Mouse (Mus musculus): ENCODE results near the gene Pold2. TPM values are rescaled to one million over a fixed set of nuclear protein-coding genes. Genes with fewer than 3 reads are reported as not detected.

Pold2 gene
- total and polyA plus RNA-seq, 3 experiments: 261 to 366 TPM; not detected in 1

DNA sequence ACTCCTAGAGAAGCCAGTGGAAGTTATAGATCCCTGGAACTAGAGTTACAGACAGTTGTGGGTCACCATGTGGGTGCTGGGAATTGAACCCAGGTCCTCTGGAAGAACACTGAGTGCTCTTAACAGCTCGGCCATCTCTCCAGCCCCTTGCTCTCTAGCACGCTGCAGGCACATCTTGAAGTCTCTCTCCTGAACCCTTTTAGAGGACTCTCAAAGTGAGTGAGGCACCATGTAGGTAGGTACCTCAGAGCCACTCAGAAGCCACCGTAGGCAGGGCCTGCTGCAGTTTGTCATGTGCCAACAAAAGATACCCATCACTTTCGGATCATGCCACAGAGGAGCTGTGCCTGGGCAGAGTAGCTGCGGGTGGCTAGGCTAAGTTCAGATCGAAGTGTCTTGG is 26.8 kb upstream of the Pold2 start:
- no peaks in the 10 kb centered on the region for H3K79me2 ChIP-seq (ENCODE audit: control insufficient read depth, insufficient read depth, low read length, poor library complexity)
- peaks cover 0 to 5% of the 10 kb centered on the region in 2 experiments; a peak in 3 of 4 replicates for H3K27me3 ChIP-seq (ENCODE audit: control insufficient read depth in 1 of 2, insufficient read depth in 2 of 2, low read length in 2 of 2)
- TF ChIP-seq TAL1 (IDR thresholded peaks at IDR 0.05; ENCODE audit: low read length) (no peak), UBTF (IDR thresholded peaks at IDR 0.05; ENCODE audit: borderline replicate concordance, insufficient read depth, low read depth, low read length) (no peak), HCFC1 (IDR thresholded peaks at IDR 0.05; ENCODE audit: low read depth, low read length) (no peak), ZMIZ1 (IDR thresholded peaks at IDR 0.05; ENCODE audit: low read depth, low read length) (no peak), SMC3 (IDR thresholded peaks at IDR 0.05; ENCODE audit: low read depth, low read length) (no peak), POLR2AphosphoS2 (IDR thresholded peaks at IDR 0.05; ENCODE audit: low read length) (no peak), TBP (IDR thresholded peaks at IDR 0.05; ENCODE audit: low read depth, low read length) (no peak), EP300 (IDR thresholded peaks at IDR 0.05; ENCODE audit: low read depth in 1 of 2, low read length in 2 of 2) (no peak), POLR2AphosphoS5 (IDR thresholded peaks at IDR 0.05; ENCODE audit: borderline replicate concordance, low read depth, low read length) (no peak), USF2 (IDR thresholded peaks at IDR 0.05; ENCODE audit: borderline replicate concordance in 1 of 2, insufficient read depth in 1 of 2, low read depth in 1 of 2, low read length in 2 of 2) (no peak), GATA1 (IDR thresholded peaks at IDR 0.05; ENCODE audit: low read depth, low read length) (no peak), ZC3H11A (IDR thresholded peaks at IDR 0.05; ENCODE audit: low read depth, low read length) (no peak), NRF1 (IDR thresholded peaks at IDR 0.05; ENCODE audit: insufficient read depth, low read depth, low read length, poor library complexity, severe bottlenecking) (no peak), MAFK (IDR thresholded peaks at IDR 0.05; ENCODE audit: borderline replicate concordance, low read depth, low read length) (no peak), SIN3A (IDR thresholded peaks at IDR 0.05; ENCODE audit: low read length) (no peak)
- H3K9me3 ChIP-seq (replicated peaks; ENCODE audit: insufficient read depth, low read length): no peaks in the 10 kb centered on the region
- H3K36me3 ChIP-seq (ENCODE audit: control insufficient read depth in 1 of 2, insufficient read depth in 2 of 2, low read length in 2 of 2): no peaks in the 10 kb centered on the region
- no peak overlapping the region for H3K4me3 ChIP-seq (ENCODE audit: control insufficient read depth in 1 of 2, insufficient read depth in 1 of 2, low read depth in 2 of 2, low read length in 2 of 2)
- no peak overlapping the region for H3K9ac ChIP-seq (ENCODE audit: control insufficient read depth, low read depth, low read length, poor library complexity, severe bottlenecking)
- no peak overlapping the region for H3K27ac ChIP-seq (ENCODE audit: control insufficient read depth, low read depth, low read length)
- 0 out of 4 replicates have a peak, but pooled peaks cover 0 to 2% of the 10 kb centered on the region in 2 experiments for H3K4me1 ChIP-seq (ENCODE audit: control insufficient read depth in 1 of 2, insufficient read depth in 2 of 2, low read length in 2 of 2)
- no peak for DNase-seq (ENCODE audit: low read depth, low spot score)

DNA sequence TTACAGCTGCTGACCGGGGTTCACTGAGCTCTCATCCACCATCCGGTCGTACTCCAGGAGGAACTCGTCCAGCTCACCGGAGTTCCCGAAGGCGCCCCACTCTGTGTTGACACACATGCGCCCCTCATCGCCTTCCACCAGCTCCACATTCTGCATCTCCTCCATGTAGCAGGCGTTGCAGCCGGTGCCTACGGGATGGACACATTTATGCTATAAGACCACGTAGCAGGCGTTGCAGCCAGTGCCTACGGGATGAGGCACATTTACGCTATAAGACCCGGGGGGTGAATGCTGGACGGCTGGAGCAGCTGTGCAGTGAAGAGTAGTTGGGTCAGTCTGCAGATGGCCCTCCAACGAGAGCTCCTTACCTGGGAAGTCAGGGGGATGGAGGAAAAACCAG is 26.3 kb upstream of the Pold2 start:
- 0 out of 4 replicates have a peak, but pooled peaks cover 0 to 2% of the 10 kb centered on the region in 2 experiments for H3K4me1 ChIP-seq (ENCODE audit: control insufficient read depth in 1 of 2, insufficient read depth in 2 of 2, low read length in 2 of 2)
- H3K9me3 ChIP-seq (replicated peaks; ENCODE audit: insufficient read depth, low read length): no peaks in the 10 kb centered on the region
- H3K27ac ChIP-seq (ENCODE audit: control insufficient read depth, low read depth, low read length): no peak overlapping the region
- peaks cover 0 to 5% of the 10 kb centered on the region in 2 experiments; a peak in 3 of 4 replicates for H3K27me3 ChIP-seq (ENCODE audit: control insufficient read depth in 1 of 2, insufficient read depth in 2 of 2, low read length in 2 of 2)
- no peak overlapping the region for H3K9ac ChIP-seq (ENCODE audit: control insufficient read depth, low read depth, low read length, poor library complexity, severe bottlenecking)
- no peak for TF ChIP-seq MAFK (IDR thresholded peaks at IDR 0.05; ENCODE audit: borderline replicate concordance, low read depth, low read length)
- TF ChIP-seq SMC3 (IDR thresholded peaks at IDR 0.05; ENCODE audit: low read depth, low read length): no peak
- no peak for TF ChIP-seq GABPA (IDR thresholded peaks at IDR 0.05; ENCODE audit: low read depth, low read length)
- no peak for TF ChIP-seq HCFC1 (IDR thresholded peaks at IDR 0.05; ENCODE audit: low read depth, low read length)
- TF ChIP-seq TCF12 (IDR thresholded peaks at IDR 0.05; ENCODE audit: low read depth, low read length): no peak
- no peak for TF ChIP-seq ZMIZ1 (IDR thresholded peaks at IDR 0.05; ENCODE audit: low read depth, low read length)
- TF ChIP-seq JUND (IDR thresholded peaks at IDR 0.05; ENCODE audit: low read depth, low read length): no peak
- TF ChIP-seq NRF1 (IDR thresholded peaks at IDR 0.05; ENCODE audit: insufficient read depth, low read depth, low read length, poor library complexity, severe bottlenecking): no peak
- TF ChIP-seq TAL1 (IDR thresholded peaks at IDR 0.05; ENCODE audit: low read length): no peak
- TF ChIP-seq CHD2 (IDR thresholded peaks at IDR 0.05; ENCODE audit: low read length): no peak
- no peak for TF ChIP-seq RCOR1 (IDR thresholded peaks at IDR 0.05; ENCODE audit: low read depth, low read length)
- no peaks in the 10 kb centered on the region for H3K79me2 ChIP-seq (ENCODE audit: control insufficient read depth, insufficient read depth, low read length, poor library complexity)
- no peak overlapping the region for H3K4me3 ChIP-seq (ENCODE audit: control insufficient read depth in 1 of 2, insufficient read depth in 1 of 2, low read depth in 2 of 2, low read length in 2 of 2)
- H3K36me3 ChIP-seq (ENCODE audit: control insufficient read depth in 1 of 2, insufficient read depth in 2 of 2, low read length in 2 of 2): no peaks in the 10 kb centered on the region
- no peak for DNase-seq (ENCODE audit: low read depth, low spot score)

Measured in MEL (cell line).